Mouse (Mus musculus) E14TG2a.4 (cell line): ENCODE results near the gene Plekhm3.

ENCODE experiments used
- H3K27me3 ChIP-seq: 2 replicates; pipeline ENCODE4 v1.6.1; 2014; ENCODE audit warnings: low read length, control low read depth; ENCODE audit not compliant: insufficient read depth
- H3K36me3 ChIP-seq: 2 replicates; pipeline ENCODE4 v1.6.1; 2014; ENCODE audit warnings: low read length, control low read depth; ENCODE audit not compliant: insufficient read depth
- H3K4me1 ChIP-seq: replicated peaks from 2 replicates; pipeline ENCODE4 v1.6.1; 2014; ENCODE audit warnings: low read depth, low read length, control low read depth
- H3K4me3 ChIP-seq: replicated peaks from 2 replicates; pipeline ENCODE4 v1.5.1; 2014; ENCODE audit warnings: mild to moderate bottlenecking, low read length
- H3K9me3 ChIP-seq: 2 replicates; pipeline ENCODE4 v1.6.1; 2014; ENCODE audit warnings: low read length, control low read depth
- CTCF ChIP-seq: conservative IDR thresholded peaks from 2 replicates; pipeline ENCODE4 v1.5.1; 2014; ENCODE audit warnings: low read length
- NANOG ChIP-seq: IDR thresholded peaks from 2 replicates; pipeline ENCODE4 v1.6.1; 2014; ENCODE audit warnings: borderline replicate concordance, low read length, mixed read lengths
- POU5F1 ChIP-seq: IDR thresholded peaks from 2 replicates; pipeline ENCODE4 v1.6.1; 2014; ENCODE audit warnings: low read length, borderline replicate concordance

Plekhm3 gene

GRCm38 (mm10) chr1:64753668-64754067, 203.0 kb downstream of the Plekhm3 start:
- Histone ChIP-seq H3K4me1 (peaks cover 11% of the 10 kb centered on the region), H3K9me3 (no peaks in the 10 kb centered on the region), H3K27me3 (no peaks in the 10 kb centered on the region; the same call in 1 of the 2 replicates), H3K36me3 (no peaks in the 10 kb centered on the region), H3K4me3 (no peak overlapping the region)
- no peak for TF ChIP-seq CTCF
- TF ChIP-seq NANOG = no peak

GRCm38 (mm10) chr1:64753109-64753508, 203.5 kb downstream of the Plekhm3 start:
- H3K4me3 ChIP-seq = no peak overlapping the region
- no peaks in the 10 kb centered on the region for H3K9me3 ChIP-seq
- H3K36me3 ChIP-seq = no peaks in the 10 kb centered on the region
- TF ChIP-seq NANOG = no peak
- TF ChIP-seq CTCF = no peak
- no peak for TF ChIP-seq POU5F1
- H3K27me3 ChIP-seq = no peaks in the 10 kb centered on the region; the same call in 1 of the 2 replicates
- H3K4me1 ChIP-seq = peaks cover 11% of the 10 kb centered on the region

- no peak for TF ChIP-seq POU5F1
- no peak for TF ChIP-seq CTCF
- no peak for TF ChIP-seq NANOG
- Histone ChIP-seq H3K27me3 (no peaks in the 10 kb centered on the region), H3K36me3 (no peaks in the 10 kb centered on the region), H3K4me1 (peaks cover 29% of the 10 kb centered on the region), H3K9me3 (peaks cover 6% of the 10 kb centered on the region; the same call in 1 of the 2 replicates), H3K4me3 (no peak overlapping the region)
Observed at GRCm38 (mm10) chr1:64744616-64745015, 212.0 kb downstream of the Plekhm3 start.

GRCm38 (mm10) chr1:64742741-64743408, 213.7 kb downstream of the Plekhm3 start:
- H3K27me3 ChIP-seq = no peaks in the 10 kb centered on the region
- peaks cover 46% of the 10 kb centered on the region for H3K4me1 ChIP-seq
- TF ChIP-seq POU5F1 = no peak
- TF ChIP-seq CTCF = no peak
- no peak for TF ChIP-seq NANOG
- H3K36me3 ChIP-seq = no peaks in the 10 kb centered on the region
- H3K4me3 ChIP-seq = no peak overlapping the region
- H3K9me3 ChIP-seq = peaks cover 6% of the 10 kb centered on the region; the same call in 1 of the 2 replicates

- Histone ChIP-seq H3K4me3 (peak overlapping the region; percentile 75), H3K9me3 (no peaks in the 10 kb centered on the region), H3K36me3 (peaks cover 28% of the 10 kb centered on the region), H3K4me1 (peaks cover 51% of the 10 kb centered on the region), H3K27me3 (no peaks in the 10 kb centered on the region)
- TF ChIP-seq NANOG (no peak), CTCF (no peak), POU5F1 (no peak)
Observed at GRCm38 (mm10) chr1:64738661-64739082, 218.0 kb downstream of the Plekhm3 start.

- Histone ChIP-seq H3K4me3 (peak overlapping the region; percentile 75), H3K36me3 (peaks cover 31% of the 10 kb centered on the region), H3K27me3 (no peaks in the 10 kb centered on the region), H3K4me1 (peaks cover 48% of the 10 kb centered on the region), H3K9me3 (no peaks in the 10 kb centered on the region)
- no peak for TF ChIP-seq NANOG
- no peak for TF ChIP-seq CTCF
- no peak for TF ChIP-seq POU5F1
Observed at GRCm38 (mm10) chr1:64738180-64738555, 218.5 kb downstream of the Plekhm3 start.

- Histone ChIP-seq H3K9me3 (no peaks in the 10 kb centered on the region), H3K27me3 (no peaks in the 10 kb centered on the region)
- no peak for TF ChIP-seq POU5F1
- no peak for TF ChIP-seq NANOG
- no peak for TF ChIP-seq CTCF
Observed at GRCm38 (mm10) chr1:64737502-64738179, 219.0 kb downstream of the Plekhm3 start, which contains the start of gene Fzd5. Gene Fzd5, minus strand, starts transcription at chr1:64737751.

GRCm38 (mm10) chr1:64736681-64737501, 219.7 kb downstream of the Plekhm3 start:
- peak overlapping the region; percentile 95 for H3K4me3 ChIP-seq
- H3K9me3 ChIP-seq = no peaks in the 10 kb centered on the region
- H3K36me3 ChIP-seq = peaks cover 40% of the 10 kb centered on the region
- no peaks in the 10 kb centered on the region for H3K27me3 ChIP-seq
- peaks cover 47% of the 10 kb centered on the region for H3K4me1 ChIP-seq
- TF ChIP-seq CTCF = no peak
- TF ChIP-seq POU5F1 = no peak
- TF ChIP-seq NANOG = no peak

More at GRCm38 (mm10) chr1:64737502-64738179, 219.0 kb downstream of the Plekhm3 start, which contains the start of gene Fzd5:
- peaks cover 47% of the 10 kb centered on the region for H3K4me1 ChIP-seq
- peaks cover 35% of the 10 kb centered on the region for H3K36me3 ChIP-seq
- peak within 1 kb of the TSS; percentile 95 for H3K4me3 ChIP-seq
